15 mouse cellular contexts compared by ENCODE assay signal in genomic region chr5:100024868-100025267, GRCm38 (mm10). TPM values are rescaled to one million over a fixed set of nuclear protein-coding genes. Genes with fewer than 3 reads are reported as not detected.
A peak's percentile ranks its signal among the peaks of the same experiment; 100 is the strongest.
DNase-seq lines count a peak whose midpoint lies in the region; ATAC-seq and TF ChIP-seq lines count a peak whose summit lies in the region.
"Had no signal": no experiment of that assay in that cellular context is flagged by ENCODE, and none has a peak within 500 bp of the region (broad histone marks: within the 10 kb centered on the region; RNA-seq: fewer than 3 reads in every experiment).

No protein-coding gene starts in this region.

- H3K4me3 ChIP-seq in intestine, embryonic 15.5 days (replicated peaks), result no peak overlapping the region
- no peak overlapping the region for H3K4me3 ChIP-seq in intestine, postnatal 0 days (ENCODE audit: low read depth, low read length)
- no peak overlapping the region for H3K4me3 ChIP-seq in intestine, embryonic 16.5 days (ENCODE audit: low read length)
- H3K4me3 ChIP-seq: embryonic facial prominence, embryonic 10.5 days; embryonic facial prominence, embryonic 12.5 days; forebrain, embryonic 13.5 days; forebrain, embryonic 15.5 days had no signal

- no peaks in the 10 kb centered on the region for H3K36me3 ChIP-seq in intestine, embryonic 15.5 days
- no peaks in the 10 kb centered on the region for H3K36me3 ChIP-seq in intestine, postnatal 0 days (ENCODE audit: control insufficient read depth, insufficient read depth)
- no peaks in the 10 kb centered on the region for H3K36me3 ChIP-seq in intestine, embryonic 16.5 days (ENCODE audit: control insufficient read depth, insufficient read depth, low read length)
- H3K36me3 ChIP-seq: embryonic facial prominence, embryonic 10.5 days; embryonic facial prominence, embryonic 12.5 days; forebrain, embryonic 15.5 days had no signal

- H3K9ac ChIP-seq in intestine, embryonic 15.5 days, result no peak overlapping the region
- H3K9ac ChIP-seq in intestine, postnatal 0 days (ENCODE audit: low read depth, low read length), result no peak overlapping the region
- H3K9ac ChIP-seq in intestine, embryonic 16.5 days (ENCODE audit: low read depth, low read length), result no peak overlapping the region
- H3K9ac ChIP-seq: embryonic facial prominence, embryonic 12.5 days; forebrain, embryonic 13.5 days; forebrain, embryonic 15.5 days had no signal

- no peak for TF ChIP-seq CTCF in intestine, postnatal 0 days (IDR thresholded peaks at IDR 0.05; ENCODE audit: low read depth)

- no peaks in the 10 kb centered on the region for H3K9me3 ChIP-seq in intestine, embryonic 15.5 days
- H3K9me3 ChIP-seq in intestine, postnatal 0 days (ENCODE audit: control insufficient read depth), result no peaks in the 10 kb centered on the region
- H3K9me3 ChIP-seq in intestine, embryonic 16.5 days (ENCODE audit: control insufficient read depth, low read length), result no peaks in the 10 kb centered on the region
- H3K9me3 ChIP-seq: embryonic facial prominence, embryonic 10.5 days; embryonic facial prominence, embryonic 12.5 days; forebrain, embryonic 13.5 days; forebrain, embryonic 15.5 days had no signal

- H3K4me2 ChIP-seq in intestine, embryonic 15.5 days (replicated peaks), result no peak overlapping the region
- no peak overlapping the region for H3K4me2 ChIP-seq in intestine, postnatal 0 days (replicated peaks; ENCODE audit: low read depth)
- H3K4me2 ChIP-seq in intestine, embryonic 16.5 days (ENCODE audit: low read depth, low read length), result no peak overlapping the region
- H3K4me2 ChIP-seq: embryonic facial prominence, embryonic 12.5 days; forebrain, embryonic 13.5 days; forebrain, embryonic 15.5 days had no signal

- 48% methylated on average over 1 of the region's 1 CpGs for WGBS in intestine, embryonic 15.5 days
- 32% methylated on average over 1 of the region's 1 CpGs for WGBS in intestine, postnatal 0 days
- WGBS in intestine, embryonic 16.5 days, result 70% methylated on average over 1 of the region's 1 CpGs

- no peak for DNase-seq in adrenal gland, adult 2 months
- DNase-seq: adrenal gland, adult 8-10 months; adrenal gland, postnatal 14 days; adrenal gland, postnatal 36 days; cerebellum, adult 11-12 months had no signal

- 0 out of 2 replicates have a peak, but pooled peaks cover under 1% of the 10 kb centered on the region for H3K4me1 ChIP-seq in intestine, embryonic 15.5 days (replicated peaks)
- no peaks in the 10 kb centered on the region for H3K4me1 ChIP-seq in intestine, postnatal 0 days (replicated peaks; ENCODE audit: control insufficient read depth, insufficient read depth, low read length)
- H3K4me1 ChIP-seq in intestine, embryonic 16.5 days (ENCODE audit: control insufficient read depth, insufficient read depth, low read length), result peaks cover under 1% of the 10 kb centered on the region; the same call in 1 of the 2 replicates
- H3K4me1 ChIP-seq: embryonic facial prominence, embryonic 10.5 days had no signal

- no peaks in the 10 kb centered on the region for H3K27me3 ChIP-seq in intestine, embryonic 15.5 days (replicated peaks)
- no peaks in the 10 kb centered on the region for H3K27me3 ChIP-seq in intestine, postnatal 0 days (replicated peaks; ENCODE audit: control insufficient read depth, insufficient read depth, low read length)
- H3K27me3 ChIP-seq in intestine, embryonic 16.5 days (replicated peaks; ENCODE audit: control insufficient read depth, insufficient read depth, low read length), result no peaks in the 10 kb centered on the region
- H3K27me3 ChIP-seq: embryonic facial prominence, embryonic 12.5 days; forebrain, embryonic 13.5 days; forebrain, embryonic 15.5 days had no signal

- H3K27ac ChIP-seq in intestine, embryonic 15.5 days, result no peak overlapping the region
- no peak overlapping the region for H3K27ac ChIP-seq in intestine, postnatal 0 days (ENCODE audit: low read depth, low read length)
- no peak overlapping the region for H3K27ac ChIP-seq in intestine, embryonic 16.5 days (ENCODE audit: low read length)
- H3K27ac ChIP-seq: embryonic facial prominence, embryonic 10.5 days; embryonic facial prominence, embryonic 12.5 days; forebrain, embryonic 13.5 days; forebrain, embryonic 15.5 days had no signal

- ATAC-seq in intestine, embryonic 15.5 days, result peak; percentile 48; the same call in 1 of the 2 replicates
- ATAC-seq in intestine, postnatal 0 days, result no peak
- ATAC-seq in intestine, embryonic 16.5 days, result 0 out of 2 replicates have a peak, but pooled peaks have one; percentile 33
- peak; percentile 71 for ATAC-seq in megakaryocyte progenitor cell, adult 5-6 weeks (replicated peaks; ENCODE audit: poor library complexity)
- ATAC-seq in monocyte, adult 5-6 weeks (replicated peaks; ENCODE audit: insufficient number of reproducible peaks, low FRiP score, low TSS enrichment, poor library complexity, severe bottlenecking), result no peak
- no peak for ATAC-seq in megakaryocyte-erythroid progenitor cell, adult 5-6 weeks (replicated peaks; ENCODE audit: low FRiP score, low TSS enrichment, poor library complexity, severe bottlenecking)
- ATAC-seq: forebrain, embryonic 13.5 days; forebrain, embryonic 15.5 days had no signal

RNA-seq across cellular contexts. Expression of gene Hnrnpdl, which starts 14.6 kb away (rescaled TPM):
- polyA plus RNA-seq in intestine, embryonic 15.5 days (2015; fragmentation: Nextera tagmentation; extraction: Ambion mirVana), result 128 and 132 TPM in 2 replicates
- polyA plus RNA-seq in intestine, postnatal 0 days (2015; fragmentation: Nextera tagmentation; extraction: Ambion mirVana), result 61.6 and 63.2 TPM in 2 replicates
- polyA plus RNA-seq in intestine, embryonic 16.5 days (2015; fragmentation: Nextera tagmentation; extraction: Ambion mirVana), result 90.9 and 102 TPM in 2 replicates
- 283 and 299 TPM in 2 replicates for total RNA-seq in megakaryocyte progenitor cell, adult 5-6 weeks (2015)
- total RNA-seq in megakaryocyte progenitor cell, adult 5-6 weeks (2017), result 415 and 496 TPM in 2 replicates
- total RNA-seq in monocyte, adult 5-6 weeks (2017), result 526 to 624 TPM (median 546 TPM) in 3 replicates
- total RNA-seq in adrenal gland, adult 2 months (2021), result 100 to 1,000 TPM; 100 to 114 TPM
- 70.4 and 79.3 TPM in 2 replicates for polyA plus RNA-seq in adrenal gland, adult 2 months (2012; rRNA removed)
- total RNA-seq in megakaryocyte-erythroid progenitor cell, adult 5-6 weeks (2014; fragmentation: Nextera tagmentation), result 265 and 360 TPM in 2 replicates
- 553 and 613 TPM in 2 replicates for total RNA-seq in megakaryocyte-erythroid progenitor cell, adult 5-6 weeks (2017)

RNA-seq across cellular contexts. Expression of gene Enoph1, which starts 14.9 kb away (rescaled TPM):
- 49.2 and 49.8 TPM in 2 replicates for polyA plus RNA-seq in intestine, embryonic 15.5 days (2015; fragmentation: Nextera tagmentation; extraction: Ambion mirVana)
- 26.6 TPM in 2 replicates for polyA plus RNA-seq in intestine, postnatal 0 days (2015; fragmentation: Nextera tagmentation; extraction: Ambion mirVana)
- 49.2 and 53.7 TPM in 2 replicates for polyA plus RNA-seq in intestine, embryonic 16.5 days (2015; fragmentation: Nextera tagmentation; extraction: Ambion mirVana)
- total RNA-seq in megakaryocyte progenitor cell, adult 5-6 weeks (2015), result 46.5 and 46.8 TPM in 2 replicates
- 45.9 and 47.4 TPM in 2 replicates for total RNA-seq in megakaryocyte progenitor cell, adult 5-6 weeks (2017)
- 22.0 to 42.2 TPM (median 31.0 TPM) in 3 replicates for total RNA-seq in monocyte, adult 5-6 weeks (2017)
- total RNA-seq in adrenal gland, adult 2 months (2021), result 10 to 100 TPM; 26.5 to 35.8 TPM
- 54.3 and 58.6 TPM in 2 replicates for polyA plus RNA-seq in adrenal gland, adult 2 months (2012; rRNA removed)
- total RNA-seq in megakaryocyte-erythroid progenitor cell, adult 5-6 weeks (2014; fragmentation: Nextera tagmentation), result 34.2 and 38.1 TPM in 2 replicates
- total RNA-seq in megakaryocyte-erythroid progenitor cell, adult 5-6 weeks (2017), result 30.1 and 39.3 TPM in 2 replicates

RNA-seq across cellular contexts. Expression of gene 4930524J08Rik, which starts 46.0 kb away (rescaled TPM):
- 0.93 and 1.1 TPM in 2 replicates for polyA plus RNA-seq in intestine, embryonic 15.5 days (2015; fragmentation: Nextera tagmentation; extraction: Ambion mirVana)
- polyA plus RNA-seq in intestine, postnatal 0 days (2015; fragmentation: Nextera tagmentation; extraction: Ambion mirVana), result 1.5 and 2.4 TPM in 2 replicates
- 0.89 and 1.0 TPM in 2 replicates for polyA plus RNA-seq in intestine, embryonic 16.5 days (2015; fragmentation: Nextera tagmentation; extraction: Ambion mirVana)
- total RNA-seq in megakaryocyte progenitor cell, adult 5-6 weeks (2015), result 0.98 and 1.2 TPM in 2 replicates
- 1.9 TPM in 1 of 2 replicates, not detected in the other for total RNA-seq in megakaryocyte progenitor cell, adult 5-6 weeks (2017)
- total RNA-seq in monocyte, adult 5-6 weeks (2017), result 1.3 TPM in 1 of 3 replicates, not detected in the others
- 1 to 10 TPM in 1 of 2 experiments, under 1 TPM in 1; 0.86 to 1.8 TPM for total RNA-seq in adrenal gland, adult 2 months (2021)
- 2.9 and 4.8 TPM in 2 replicates for polyA plus RNA-seq in adrenal gland, adult 2 months (2012; rRNA removed)
- total RNA-seq in megakaryocyte-erythroid progenitor cell, adult 5-6 weeks (2014; fragmentation: Nextera tagmentation), result 2.8 TPM in 1 of 2 replicates, not detected in the other
- 6.2 TPM in 1 of 2 replicates, not detected in the other for total RNA-seq in megakaryocyte-erythroid progenitor cell, adult 5-6 weeks (2017)

RNA-seq across cellular contexts. Expression of gene Hnrnpd, which starts 46.1 kb away (rescaled TPM):
- polyA plus RNA-seq in intestine, embryonic 15.5 days (2015; fragmentation: Nextera tagmentation; extraction: Ambion mirVana), result 161 and 174 TPM in 2 replicates
- 66.5 and 67.1 TPM in 2 replicates for polyA plus RNA-seq in intestine, postnatal 0 days (2015; fragmentation: Nextera tagmentation; extraction: Ambion mirVana)
- polyA plus RNA-seq in intestine, embryonic 16.5 days (2015; fragmentation: Nextera tagmentation; extraction: Ambion mirVana), result 32.8 and 37.0 TPM in 2 replicates
- 378 and 387 TPM in 2 replicates for total RNA-seq in megakaryocyte progenitor cell, adult 5-6 weeks (2015)
- total RNA-seq in megakaryocyte progenitor cell, adult 5-6 weeks (2017), result 92.7 and 143 TPM in 2 replicates
- 67.5 to 152 TPM (median 113 TPM) in 3 replicates for total RNA-seq in monocyte, adult 5-6 weeks (2017)
- 100 to 1,000 TPM in 1 of 2 experiments, 10 to 100 TPM in 1; 82.6 to 161 TPM for total RNA-seq in adrenal gland, adult 2 months (2021)
- 50.5 and 52.5 TPM in 2 replicates for polyA plus RNA-seq in adrenal gland, adult 2 months (2012; rRNA removed)
- total RNA-seq in megakaryocyte-erythroid progenitor cell, adult 5-6 weeks (2014; fragmentation: Nextera tagmentation), result 420 and 448 TPM in 2 replicates
- total RNA-seq in megakaryocyte-erythroid progenitor cell, adult 5-6 weeks (2017), result 177 and 197 TPM in 2 replicates

Comparison
In these comparisons a context has a peak if more than half of its experiments do, and no peak if none do; other contexts are left out.
1. ATAC-seq: peak in intestine, embryonic 15.5 days (single experiment), intestine, embryonic 16.5 days (single experiment) and megakaryocyte progenitor cell, adult 5-6 weeks (single experiment); none in intestine, postnatal 0 days (single experiment), monocyte, adult 5-6 weeks (single experiment) and megakaryocyte-erythroid progenitor cell, adult 5-6 weeks (single experiment).